Mouse (Mus musculus): Measurements from ENCODE around the gene Rims1.

GRCm38 (mm10) chr1:22720714-22721113, 85.1 kb downstream of the Rims1 start:
- no peak for TF ChIP-seq POLR2A (IDR thresholded peaks at IDR 0.05; ENCODE audit: insufficient read depth, low read depth, low read length)
- no peak for TF ChIP-seq CTCF (IDR thresholded peaks at IDR 0.05; ENCODE audit: insufficient read depth, low read depth, low read length)

All from olfactory bulb, adult 2 months (tissue).